Comparison of ENCODE assay signal across 14 mouse cellular contexts in the genomic region with DNA sequence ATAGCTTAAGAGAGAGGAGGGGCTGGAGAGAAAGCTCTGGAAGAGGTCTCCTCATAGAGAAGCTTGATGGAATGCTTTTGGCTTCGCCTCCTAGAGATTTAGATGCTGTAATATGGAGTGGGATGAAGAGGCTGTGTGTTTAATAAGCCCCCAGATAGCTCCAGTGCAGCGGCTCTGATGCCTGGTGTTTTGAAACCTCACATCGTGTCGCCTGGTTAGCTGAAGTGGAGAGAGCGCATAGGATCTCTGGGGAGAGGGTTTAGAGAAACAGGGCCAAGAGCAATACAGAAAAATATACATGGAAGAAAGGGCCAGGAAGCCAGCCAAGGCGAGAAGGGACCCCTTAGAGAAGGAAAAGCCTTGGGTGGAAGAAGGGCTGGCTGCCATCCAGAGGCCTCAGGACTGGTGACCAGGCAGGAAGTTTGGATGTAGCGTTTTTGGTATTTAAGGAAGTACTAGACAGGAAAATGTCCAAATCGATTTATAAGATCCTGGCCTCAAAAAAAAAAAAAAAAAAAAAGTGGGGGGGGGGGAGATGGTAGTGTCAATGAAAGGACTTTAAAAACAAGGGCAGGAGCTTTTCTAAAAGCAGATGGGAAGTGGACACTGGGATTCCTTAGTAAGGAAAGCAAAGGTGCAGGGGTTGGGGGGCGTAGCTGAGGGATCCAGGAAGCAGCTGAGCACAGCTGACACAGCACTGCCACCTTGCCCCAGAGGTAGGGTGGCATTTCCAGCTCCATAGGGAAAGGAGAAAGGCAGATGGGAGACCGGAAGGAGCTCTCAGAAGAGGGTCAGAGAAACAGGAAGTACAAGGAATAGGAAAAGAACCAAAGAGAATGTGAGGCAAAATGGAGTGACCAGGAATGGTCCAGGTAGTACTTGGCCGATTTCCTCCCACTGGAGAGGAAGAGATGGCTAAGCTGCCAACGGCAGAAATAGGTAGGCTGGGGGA. TPM values are rescaled to one million over a fixed set of nuclear protein-coding genes. Genes with fewer than 3 reads are reported as not detected.
DNase-seq lines count a peak whose midpoint lies in the region; ATAC-seq and TF ChIP-seq lines count a peak whose summit lies in the region.
"Had no signal": no experiment of that assay in that cellular context is flagged by ENCODE, and none has a peak within 500 bp of the region (broad histone marks: within the 10 kb centered on the region; RNA-seq: fewer than 3 reads in every experiment).

No protein-coding gene starts in this region.

- no peaks in the 10 kb centered on the region for H3K27me3 ChIP-seq in heart, embryonic 10.5 days (ENCODE audit: insufficient read depth, poor library complexity, severe bottlenecking)
- H3K27me3 ChIP-seq in heart, embryonic 13.5 days (replicated peaks) = no peaks in the 10 kb centered on the region
- H3K27me3 ChIP-seq: CH12.LX; neural tube, embryonic 12.5 days had no signal

- no peak for TF ChIP-seq CTCF in brain, embryonic 14.5 days (IDR thresholded peaks at IDR 0.05; ENCODE audit: borderline replicate concordance, extremely low read depth, insufficient read depth, insufficient read length)
- TF ChIP-seq CTCF in layer of hippocampus, adult 2 months (conservative IDR thresholded peaks at IDR 0.05) = no peak

- 75% methylated on average over 12 of the region's 12 CpGs for WGBS in heart, embryonic 10.5 days
- 59% methylated on average over 12 of the region's 12 CpGs for WGBS in heart, embryonic 13.5 days

- H3K4me3 ChIP-seq in heart, embryonic 10.5 days = no peak overlapping the region
- H3K4me3 ChIP-seq in heart, embryonic 13.5 days = no peak overlapping the region
- H3K4me3 ChIP-seq in layer of hippocampus, adult 2 months = no peak overlapping the region
- H3K4me3 ChIP-seq: neural tube, embryonic 12.5 days had no signal

- H3K9ac ChIP-seq in heart, embryonic 13.5 days = no peak overlapping the region
- H3K9ac ChIP-seq: neural tube, embryonic 12.5 days had no signal

- DNase-seq in heart, adult 18-20 months = peak; percentile 42 to 58
- no peak for DNase-seq in heart, embryonic 10.5 days (ENCODE audit: low spot score)
- DNase-seq in brain, embryonic 14.5 days (ENCODE audit: low read depth) = peak; percentile 49
- peak; percentile 88 for DNase-seq in kidney, postnatal 10 days
- DNase-seq in urinary bladder, adult 2 months (ENCODE audit: low spot score) = no peak
- no peak for DNase-seq in ovary, postnatal 10 days (ENCODE audit: low spot score)
- DNase-seq in layer of hippocampus, adult 2 months (ENCODE audit: low spot score in 2 of 2) = no peak
- DNase-seq: embryo, embryonic 11 days; right cerebral cortex, postnatal 4 days; thymus, postnatal 36 days had no signal

- no peaks in the 10 kb centered on the region for H3K9me3 ChIP-seq in heart, embryonic 10.5 days
- no peaks in the 10 kb centered on the region for H3K9me3 ChIP-seq in heart, embryonic 13.5 days
- H3K9me3 ChIP-seq: neural tube, embryonic 12.5 days had no signal

- no peak for TF ChIP-seq POLR2A in brain, embryonic 14.5 days (IDR thresholded peaks at IDR 0.05; ENCODE audit: borderline replicate concordance, extremely low read depth, insufficient read depth, insufficient read length, poor library complexity, severe bottlenecking)

- H3K4me1 ChIP-seq in heart, embryonic 10.5 days = peaks cover 16% of the 10 kb centered on the region
- H3K4me1 ChIP-seq in heart, embryonic 13.5 days = peaks cover 17% of the 10 kb centered on the region
- H3K4me1 ChIP-seq: neural tube, embryonic 12.5 days had no signal

- H3K4me2 ChIP-seq in heart, embryonic 13.5 days = no peak overlapping the region; the same call in 1 of the 2 replicates
- H3K4me2 ChIP-seq: neural tube, embryonic 12.5 days had no signal

- peaks cover 9% of the 10 kb centered on the region; the same call in 1 of the 2 replicates for H3K36me3 ChIP-seq in heart, embryonic 10.5 days
- peaks cover 4% of the 10 kb centered on the region; the same call in 1 of the 2 replicates for H3K36me3 ChIP-seq in heart, embryonic 13.5 days
- H3K36me3 ChIP-seq: neural tube, embryonic 12.5 days had no signal

- H3K27ac ChIP-seq in heart, embryonic 10.5 days = no peak overlapping the region
- peak overlapping the region; percentile 48; the same call in 1 of the 2 replicates for H3K27ac ChIP-seq in heart, embryonic 13.5 days (replicated peaks)
- no peak overlapping the region for H3K27ac ChIP-seq in layer of hippocampus, adult 2 months
- H3K27ac ChIP-seq: neural tube, embryonic 12.5 days had no signal

- peak; percentile 14; the same call in 1 of the 2 replicates for ATAC-seq in heart, embryonic 13.5 days (ENCODE audit: extremely low read depth, insufficient number of reproducible peaks, low FRiP score, low TSS enrichment)

RNA-seq across cellular contexts. Expression of gene Plekhg4, which starts 11.0 kb away (rescaled TPM):
- not detected for total RNA-seq in heart, adult 18-20 months (2021)
- polyA plus RNA-seq in heart, embryonic 10.5 days (2016; fragmentation: Nextera tagmentation; extraction: Ambion mirVana) = 0.12 and 0.44 TPM in 2 replicates
- polyA plus RNA-seq in brain, embryonic 14.5 days (2012; rRNA removed) = 11.5 and 13.6 TPM in 2 replicates
- 0.23 and 0.42 TPM in 2 replicates for polyA plus RNA-seq in heart, embryonic 13.5 days (2015; fragmentation: Nextera tagmentation; extraction: Ambion mirVana)
- polyA plus RNA-seq in urinary bladder, adult 2 months (2012; rRNA removed) = 0.25 and 0.50 TPM in 2 replicates
- total RNA-seq in layer of hippocampus, adult 2 months (2021) = 1 to 10 TPM; 1.7 to 2.2 TPM
- polyA plus RNA-seq: liver, embryonic 16.5 days had no signal

RNA-seq across cellular contexts. Expression of gene Slc9a5, which starts 13.4 kb away (rescaled TPM):
- under 1 TPM; 0.37 to 0.39 TPM for total RNA-seq in heart, adult 18-20 months (2021)
- polyA plus RNA-seq in heart, embryonic 10.5 days (2016; fragmentation: Nextera tagmentation; extraction: Ambion mirVana) = 1.8 and 2.4 TPM in 2 replicates
- 39.3 and 56.1 TPM in 2 replicates for polyA plus RNA-seq in brain, embryonic 14.5 days (2012; rRNA removed)
- 1.3 and 1.4 TPM in 2 replicates for polyA plus RNA-seq in heart, embryonic 13.5 days (2015; fragmentation: Nextera tagmentation; extraction: Ambion mirVana)
- 2.6 and 3.4 TPM in 2 replicates for polyA plus RNA-seq in urinary bladder, adult 2 months (2012; rRNA removed)
- 10 to 100 TPM; 13.3 to 14.9 TPM for total RNA-seq in layer of hippocampus, adult 2 months (2021)

RNA-seq across cellular contexts. Expression of gene Fhod1, which starts 14.3 kb away (rescaled TPM):
- total RNA-seq in heart, adult 18-20 months (2021) = 1 to 10 TPM; 4.5 to 5.2 TPM
- polyA plus RNA-seq in heart, embryonic 10.5 days (2016; fragmentation: Nextera tagmentation; extraction: Ambion mirVana) = 2.1 and 3.0 TPM in 2 replicates
- 5.8 and 7.8 TPM in 2 replicates for polyA plus RNA-seq in brain, embryonic 14.5 days (2012; rRNA removed)
- 1.9 and 2.0 TPM in 2 replicates for polyA plus RNA-seq in heart, embryonic 13.5 days (2015; fragmentation: Nextera tagmentation; extraction: Ambion mirVana)
- 17.0 and 18.4 TPM in 2 replicates for polyA plus RNA-seq in urinary bladder, adult 2 months (2012; rRNA removed)
- 1 to 10 TPM; 2.0 to 2.1 TPM for total RNA-seq in layer of hippocampus, adult 2 months (2021)

RNA-seq across cellular contexts. Expression of gene Tmem208, which starts 35.9 kb away (rescaled TPM):
- 10 to 100 TPM; 24.3 to 26.6 TPM for total RNA-seq in heart, adult 18-20 months (2021)
- polyA plus RNA-seq in heart, embryonic 10.5 days (2016; fragmentation: Nextera tagmentation; extraction: Ambion mirVana) = 99.6 and 101 TPM in 2 replicates
- polyA plus RNA-seq in brain, embryonic 14.5 days (2012; rRNA removed) = 93.6 and 144 TPM in 2 replicates
- polyA plus RNA-seq in heart, embryonic 13.5 days (2015; fragmentation: Nextera tagmentation; extraction: Ambion mirVana) = 75.9 and 92.9 TPM in 2 replicates
- polyA plus RNA-seq in urinary bladder, adult 2 months (2012; rRNA removed) = 72.7 and 103 TPM in 2 replicates
- total RNA-seq in layer of hippocampus, adult 2 months (2021) = 10 to 100 TPM; 40.3 to 40.9 TPM

RNA-seq across cellular contexts. Expression of gene Lrrc29, which starts 35.9 kb away (rescaled TPM):
- under 1 TPM; 0.59 to 0.60 TPM for total RNA-seq in heart, adult 18-20 months (2021)
- polyA plus RNA-seq in heart, embryonic 10.5 days (2016; fragmentation: Nextera tagmentation; extraction: Ambion mirVana) = 1.5 and 1.9 TPM in 2 replicates
- polyA plus RNA-seq in brain, embryonic 14.5 days (2012; rRNA removed) = 2.3 and 2.4 TPM in 2 replicates
- polyA plus RNA-seq in heart, embryonic 13.5 days (2015; fragmentation: Nextera tagmentation; extraction: Ambion mirVana) = 0.96 and 1.2 TPM in 2 replicates
- polyA plus RNA-seq in urinary bladder, adult 2 months (2012; rRNA removed) = 3.9 and 6.1 TPM in 2 replicates
- total RNA-seq in layer of hippocampus, adult 2 months (2021) = 1 to 10 TPM; 7.6 to 7.7 TPM

Comparison
In these comparisons a context has a peak if more than half of its experiments do, and no peak if none do; other contexts are left out.
1. DNase-seq: peak in heart, adult 18-20 months (2 of 2), brain, embryonic 14.5 days (single experiment) and kidney, postnatal 10 days (single experiment); none in heart, embryonic 10.5 days (single experiment), urinary bladder, adult 2 months (single experiment), ovary, postnatal 10 days (single experiment) and layer of hippocampus, adult 2 months (0 of 2).